Mouse (Mus musculus): ENCODE results near the gene Defb47.

The Defb47 gene

GRCm38 (mm10) chr14:62997777-62998176 lies at the start of gene Defb47:
Gene Defb47, plus strand, starts transcription at chr14:62998077.
- no peak for DNase-seq

- no peak for DNase-seq
Measured at GRCm38 (mm10) chr14:62956091-62956490, 41.8 kb upstream of the Defb47 start.

GRCm38 (mm10) chr14:62963632-62964031 lies 34.2 kb upstream of the Defb47 start:
- no peak for DNase-seq

GRCm38 (mm10) chr14:62965342-62965741 lies 32.5 kb upstream of the Defb47 start:
- DNase-seq: no peak

- DNase-seq: no peak
Measured at GRCm38 (mm10) chr14:62965811-62966520, 31.9 kb upstream of the Defb47 start.

- peak; percentile 64 to 66 for DNase-seq
Measured at GRCm38 (mm10) chr14:62975046-62975445, 22.8 kb upstream of the Defb47 start.

GRCm38 (mm10) chr14:62979815-62980214 lies 18.1 kb upstream of the Defb47 start:
- no peak for DNase-seq

- DNase-seq: no peak
Measured at GRCm38 (mm10) chr14:62984410-62984809, 13.5 kb upstream of the Defb47 start, which contains the start of gene Defb48. Gene Defb48, minus strand, starts transcription at chr14:62984510.

- DNase-seq: no peak
Measured at GRCm38 (mm10) chr14:62991271-62991670, 6.6 kb upstream of the Defb47 start.

GRCm38 (mm10) chr14:62991849-62992510 lies 5.9 kb upstream of the Defb47 start:
- no peak for DNase-seq

GRCm38 (mm10) chr14:62998977-62999376 lies 1.1 kb downstream of the Defb47 start:
- DNase-seq: no peak

GRCm38 (mm10) chr14:63002588-63002987 lies 4.7 kb downstream of the Defb47 start:
- no peak for DNase-seq

- DNase-seq: no peak
Measured at GRCm38 (mm10) chr14:63011471-63011870, 13.6 kb downstream of the Defb47 start, which contains the start of gene Defb43. Gene Defb43, plus strand, starts transcription at chr14:63011771.

- no peak for DNase-seq
Measured at GRCm38 (mm10) chr14:63013082-63013481, 15.2 kb downstream of the Defb47 start.

- DNase-seq: no peak
Measured at GRCm38 (mm10) chr14:63014667-63015066, 16.8 kb downstream of the Defb47 start.

GRCm38 (mm10) chr14:63020524-63021156 lies 22.8 kb downstream of the Defb47 start:
- DNase-seq: no peak

GRCm38 (mm10) chr14:63046691-63047090 lies 48.8 kb downstream of the Defb47 start, which contains the start of gene Defb42:
Gene Defb42, plus strand, starts transcription at chr14:63046991.
- DNase-seq: no peak

- no peak for DNase-seq
Measured at GRCm38 (mm10) chr14:63049910-63050370, 52.1 kb downstream of the Defb47 start, which contains the start of gene Defb30. Gene Defb30, minus strand, starts transcription at chr14:63049960.

Data from B cell, adult 2 months (primary cell).